Mouse (Mus musculus): ENCODE results near the gene Olfr888. TPM values are rescaled to one million over a fixed set of nuclear protein-coding genes. Genes with fewer than 3 reads are reported as not detected.

The Olfr888 gene
- not detected in 2 replicates for polyA plus RNA-seq (2015; fragmentation: Nextera tagmentation; extraction: Ambion mirVana)

DNA sequence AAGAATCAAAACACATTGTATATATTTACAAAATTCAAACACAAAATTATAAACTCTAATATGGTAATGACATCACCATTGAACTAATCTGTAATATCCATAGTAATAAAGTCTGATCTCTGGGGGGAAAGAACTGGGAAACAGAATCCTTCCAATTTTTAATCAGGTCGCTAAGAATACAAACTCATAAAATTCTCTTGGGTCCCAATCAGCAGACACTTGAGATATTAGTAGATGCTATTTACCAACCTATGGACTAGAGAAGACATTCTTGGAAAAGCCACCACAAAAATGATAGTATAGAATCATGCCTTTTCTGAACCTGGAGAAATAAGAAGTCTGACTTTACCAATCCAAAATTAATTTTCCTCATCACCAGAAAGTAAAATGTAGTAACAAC is at the start of gene Olfr888:
TSS of gene Olfr888 (plus strand) at position 301 of the 400 bp plus-strand sequence.
- no peak within 1 kb of the TSS for H3K27ac ChIP-seq (replicated peaks)
- no peak within 1 kb of the TSS for H3K4me3 ChIP-seq
- no peaks in the 10 kb centered on the region for H3K36me3 ChIP-seq
- no peak within 1 kb of the TSS for H3K9ac ChIP-seq
- H3K9me3 ChIP-seq = no peaks in the 10 kb centered on the region
- no peaks in the 10 kb centered on the region for H3K27me3 ChIP-seq
- H3K4me1 ChIP-seq (replicated peaks) = no peaks in the 10 kb centered on the region
- ATAC-seq (ENCODE audit: low FRiP score, low read depth) = no peak
- WGBS = 83% methylated on average over 1 of the region's 1 CpGs
- H3K4me2 ChIP-seq = no peak within 1 kb of the TSS

DNA sequence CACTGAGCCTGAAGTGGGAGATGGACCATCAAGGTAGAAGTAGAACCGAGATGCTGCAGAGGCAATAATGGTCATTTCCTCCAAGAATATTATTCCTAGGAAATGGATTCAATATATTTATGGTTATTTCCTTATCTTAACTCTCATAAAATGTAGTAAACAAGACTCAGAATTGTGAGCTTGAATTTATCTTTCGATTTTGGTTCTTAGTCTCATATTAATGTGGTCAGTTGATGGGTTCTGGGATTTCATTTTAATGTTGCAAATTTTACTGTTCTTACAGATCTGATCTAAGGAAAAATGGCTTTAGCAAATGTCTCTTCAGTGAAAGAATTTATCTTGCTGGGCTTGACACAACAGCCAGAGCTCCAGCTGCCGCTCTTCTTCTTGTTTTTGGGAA is 46.9 kb upstream of the Olfr888 start, which contains the start of gene Olfr885:
TSS of gene Olfr885 (plus strand) at position 301 of the 400 bp plus-strand sequence.
- 95% methylated on average over 3 of the region's 3 CpGs for WGBS
- no peaks in the 10 kb centered on the region for H3K36me3 ChIP-seq
- no peak within 1 kb of the TSS for H3K27ac ChIP-seq (replicated peaks)
- H3K27me3 ChIP-seq = no peaks in the 10 kb centered on the region
- H3K9ac ChIP-seq = no peak within 1 kb of the TSS
- no peaks in the 10 kb centered on the region for H3K9me3 ChIP-seq
- no peaks in the 10 kb centered on the region for H3K4me1 ChIP-seq (replicated peaks)
- no peak within 1 kb of the TSS for H3K4me2 ChIP-seq
- no peak within 1 kb of the TSS for H3K4me3 ChIP-seq
- no peak for ATAC-seq (ENCODE audit: low FRiP score, low read depth)

DNA sequence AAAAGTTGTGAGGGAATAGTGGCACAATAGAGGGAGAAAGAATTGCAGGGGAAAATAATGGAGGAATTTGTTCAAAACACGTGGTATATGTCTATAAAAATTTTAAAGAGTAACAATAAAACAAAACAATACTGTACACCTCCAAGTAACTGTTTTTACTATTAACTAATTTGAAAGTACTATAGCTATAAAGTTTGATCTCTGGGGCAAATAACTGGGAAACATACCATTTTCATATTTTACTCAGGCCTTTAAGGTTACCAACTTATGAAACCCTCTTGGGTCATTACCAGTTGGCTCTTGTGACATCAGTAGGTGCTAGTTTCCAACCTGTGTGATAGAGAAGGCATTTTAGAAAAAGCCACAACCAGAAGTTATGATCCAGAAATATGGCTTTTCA is 24.2 kb upstream of the Olfr888 start, which contains the start of gene Olfr887:
TSS of gene Olfr887 (plus strand) at position 301 of the 400 bp plus-strand sequence.
- Histone ChIP-seq H3K4me3 (no peak within 1 kb of the TSS), H3K4me2 (no peak within 1 kb of the TSS), H3K9me3 (no peaks in the 10 kb centered on the region), H3K27ac (replicated peaks) (no peak within 1 kb of the TSS), H3K9ac (no peak within 1 kb of the TSS), H3K36me3 (no peaks in the 10 kb centered on the region), H3K27me3 (no peaks in the 10 kb centered on the region), H3K4me1 (replicated peaks) (no peaks in the 10 kb centered on the region)
- ATAC-seq (ENCODE audit: low FRiP score, low read depth) = no peak
- WGBS = 92% methylated on average over 1 of the region's 1 CpGs

DNA sequence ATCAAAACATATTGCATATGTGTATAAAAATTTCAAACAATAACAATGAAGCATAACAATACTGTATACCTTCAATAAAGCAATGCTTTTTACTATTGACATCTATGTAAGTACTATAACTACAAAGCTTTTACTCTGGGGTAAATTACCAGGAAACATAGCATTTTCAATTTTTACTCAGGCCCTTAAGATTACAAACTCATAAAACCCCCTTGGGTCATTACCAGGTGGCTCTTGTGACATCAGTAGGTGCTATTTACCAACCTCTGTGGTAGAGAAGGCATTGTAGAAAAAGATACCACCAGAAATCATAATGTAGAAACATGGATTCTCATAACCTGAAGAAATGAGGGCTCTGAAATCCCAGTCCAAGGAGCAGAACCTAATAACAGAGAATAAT is 7.0 kb downstream of the Olfr888 start, which contains the start of gene Olfr889:
TSS of gene Olfr889 (plus strand) at position 301 of the 400 bp plus-strand sequence.
- no peaks in the 10 kb centered on the region for H3K4me1 ChIP-seq (replicated peaks)
- H3K4me3 ChIP-seq = no peak within 1 kb of the TSS
- H3K36me3 ChIP-seq = no peaks in the 10 kb centered on the region
- no peak within 1 kb of the TSS for H3K27ac ChIP-seq (replicated peaks)
- H3K4me2 ChIP-seq = no peak within 1 kb of the TSS
- H3K27me3 ChIP-seq = no peaks in the 10 kb centered on the region
- no peak for ATAC-seq (ENCODE audit: low FRiP score, low read depth)
- no peak within 1 kb of the TSS for H3K9ac ChIP-seq
- no peaks in the 10 kb centered on the region for H3K9me3 ChIP-seq

DNA sequence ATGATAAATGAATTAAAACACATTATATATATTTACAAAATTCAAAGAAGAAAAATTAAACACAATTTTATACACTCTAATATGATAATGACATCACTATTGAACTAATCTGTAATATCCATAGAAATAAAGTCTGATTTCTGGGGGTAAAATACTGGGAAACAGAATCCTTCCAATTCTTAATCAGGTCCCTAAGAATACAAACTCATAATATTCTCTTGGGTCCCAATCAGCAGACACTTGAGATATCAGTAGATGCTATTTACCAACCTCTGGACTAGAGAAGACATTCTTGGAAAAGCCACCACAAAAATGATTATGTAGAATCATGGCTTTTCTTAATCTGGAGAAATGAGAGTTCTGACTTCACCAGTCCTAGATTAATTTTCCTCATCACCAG is 34.3 kb downstream of the Olfr888 start, which contains the start of gene Olfr890:
TSS of gene Olfr890 (plus strand) at position 301 of the 400 bp plus-strand sequence.
- Histone ChIP-seq H3K36me3 (no peaks in the 10 kb centered on the region), H3K9ac (no peak within 1 kb of the TSS), H3K4me2 (no peak within 1 kb of the TSS), H3K27me3 (no peaks in the 10 kb centered on the region), H3K4me1 (replicated peaks) (no peaks in the 10 kb centered on the region), H3K4me3 (no peak within 1 kb of the TSS), H3K27ac (replicated peaks) (no peak within 1 kb of the TSS), H3K9me3 (no peaks in the 10 kb centered on the region)
- ATAC-seq (ENCODE audit: low FRiP score, low read depth) = no peak

Other genes starting within 250 kb of the Olfr888 start
- gene Olfr145, start 211.4 kb upstream of the Olfr888 start, polyA plus RNA-seq (2015; fragmentation: Nextera tagmentation; extraction: Ambion mirVana) = not detected in 2 replicates
- gene Olfr878, start 190.3 kb upstream of the Olfr888 start, polyA plus RNA-seq (2015; fragmentation: Nextera tagmentation; extraction: Ambion mirVana) = not detected in 2 replicates
- gene Olfr881, start 116.3 kb upstream of the Olfr888 start, polyA plus RNA-seq (2015; fragmentation: Nextera tagmentation; extraction: Ambion mirVana) = not detected in 2 replicates
- not detected in 2 replicates for gene Olfr883, start 82.3 kb upstream of the Olfr888 start, polyA plus RNA-seq (2015; fragmentation: Nextera tagmentation; extraction: Ambion mirVana)
- not detected in 2 replicates for gene Olfr884, start 61.6 kb upstream of the Olfr888 start, polyA plus RNA-seq (2015; fragmentation: Nextera tagmentation; extraction: Ambion mirVana)
- not detected in 2 replicates for gene Olfr885, start 46.8 kb upstream of the Olfr888 start, polyA plus RNA-seq (2015; fragmentation: Nextera tagmentation; extraction: Ambion mirVana)
- not detected in 2 replicates for gene Olfr887, start 24.1 kb upstream of the Olfr888 start, polyA plus RNA-seq (2015; fragmentation: Nextera tagmentation; extraction: Ambion mirVana)
- gene Olfr889, start 7.1 kb downstream of the Olfr888 start, polyA plus RNA-seq (2015; fragmentation: Nextera tagmentation; extraction: Ambion mirVana) = 0.10 TPM in 2 replicates
- gene Olfr890, start 34.4 kb downstream of the Olfr888 start, polyA plus RNA-seq (2015; fragmentation: Nextera tagmentation; extraction: Ambion mirVana) = not detected in 2 replicates
- not detected in 2 replicates for gene Olfr891, start 72.7 kb downstream of the Olfr888 start, polyA plus RNA-seq (2015; fragmentation: Nextera tagmentation; extraction: Ambion mirVana)
- not detected in 2 replicates for gene Olfr893, start 100.2 kb downstream of the Olfr888 start, polyA plus RNA-seq (2015; fragmentation: Nextera tagmentation; extraction: Ambion mirVana)
- gene Olfr894, start 109.9 kb downstream of the Olfr888 start, polyA plus RNA-seq (2015; fragmentation: Nextera tagmentation; extraction: Ambion mirVana) = not detected in 2 replicates
- not detected in 2 replicates for gene Olfr143, start 144.6 kb downstream of the Olfr888 start, polyA plus RNA-seq (2015; fragmentation: Nextera tagmentation; extraction: Ambion mirVana)
- not detected in 2 replicates for gene Olfr895, start 159.7 kb downstream of the Olfr888 start, polyA plus RNA-seq (2015; fragmentation: Nextera tagmentation; extraction: Ambion mirVana)
- not detected in 2 replicates for gene Olfr896-ps1, start 183.0 kb downstream of the Olfr888 start, polyA plus RNA-seq (2015; fragmentation: Nextera tagmentation; extraction: Ambion mirVana)
- not detected in 2 replicates for gene Olfr25, start 220.9 kb downstream of the Olfr888 start, polyA plus RNA-seq (2015; fragmentation: Nextera tagmentation; extraction: Ambion mirVana)
- gene Olfr898, start 240.3 kb downstream of the Olfr888 start, polyA plus RNA-seq (2015; fragmentation: Nextera tagmentation; extraction: Ambion mirVana) = not detected in 2 replicates